Mouse (Mus musculus): ENCODE measurements at regions not wholly inside any gene's neighbourhood (a gene's known extent, or its start where the extent isn't known, plus 50 kb on each side); places are given as distances from the start of the nearest gene placed in this dataset.

DNA sequence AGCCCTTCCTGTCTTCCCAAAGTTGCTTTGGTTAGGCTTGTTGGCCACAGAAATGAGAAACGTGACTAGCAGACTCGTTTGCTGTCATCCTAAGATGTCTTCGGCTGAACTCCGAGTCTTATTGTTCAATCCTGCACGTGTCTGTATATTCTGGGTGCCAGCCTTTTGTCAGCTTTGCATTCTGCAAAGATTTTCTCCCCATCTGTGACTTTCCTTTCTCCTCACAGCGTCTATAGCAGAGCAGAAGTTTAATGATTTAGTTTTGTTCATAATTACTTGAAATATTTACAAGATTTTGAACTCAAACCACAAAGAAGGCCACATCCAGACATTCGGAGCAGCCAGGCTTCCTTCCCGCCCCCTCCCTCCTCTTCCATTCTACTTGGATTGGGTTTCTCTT is 152.5 kb downstream of the Kif26a start:
- H3K36me3 ChIP-seq (ENCODE audit: control insufficient read depth, insufficient read depth, low read length, poor library complexity, severe bottlenecking) = no peaks in the 10 kb centered on the region
- H3K4me1 ChIP-seq (ENCODE audit: control insufficient read depth in 2 of 2, insufficient read depth in 2 of 2, low read length in 2 of 2, poor library complexity in 1 of 2) = no peaks in the 10 kb centered on the region
- in situ Hi-C loops (cut with MboI; ENCODE audit: low sequenced_read_pairs in 2 of 2, unreplicated experiment in 2 of 2) = no loop called here
- H3K9ac ChIP-seq (ENCODE audit: insufficient read depth, low read depth, low read length, poor library complexity, severe bottlenecking) = no peak overlapping the region
- no peak for TF ChIP-seq MAFK (IDR thresholded peaks at IDR 0.05; ENCODE audit: insufficient read depth, low read depth, low read length)
- TF ChIP-seq ZC3H11A (IDR thresholded peaks at IDR 0.05; ENCODE audit: borderline replicate concordance, low read depth, low read length) = no peak
- no peak for TF ChIP-seq CHD2 (IDR thresholded peaks at IDR 0.05; ENCODE audit: low read depth, low read length)
- no peak for TF ChIP-seq ZNF384 (IDR thresholded peaks at IDR 0.05; ENCODE audit: low read depth, low read length)
- no peaks in the 10 kb centered on the region for H3K9me3 ChIP-seq (ENCODE audit: control insufficient read depth, insufficient read depth, low read depth, low read length)
- no peak overlapping the region for H3K27ac ChIP-seq (ENCODE audit: insufficient read depth, low read depth, low read length, poor library complexity, severe bottlenecking)
- H3K4me3 ChIP-seq (ENCODE audit: insufficient read depth in 1 of 2, low read depth in 1 of 2, low read length in 2 of 2, poor library complexity in 1 of 2, severe bottlenecking in 1 of 2) = no peak overlapping the region
- DNase-seq (ENCODE audit: low read depth, low spot score) = no peak

DNA sequence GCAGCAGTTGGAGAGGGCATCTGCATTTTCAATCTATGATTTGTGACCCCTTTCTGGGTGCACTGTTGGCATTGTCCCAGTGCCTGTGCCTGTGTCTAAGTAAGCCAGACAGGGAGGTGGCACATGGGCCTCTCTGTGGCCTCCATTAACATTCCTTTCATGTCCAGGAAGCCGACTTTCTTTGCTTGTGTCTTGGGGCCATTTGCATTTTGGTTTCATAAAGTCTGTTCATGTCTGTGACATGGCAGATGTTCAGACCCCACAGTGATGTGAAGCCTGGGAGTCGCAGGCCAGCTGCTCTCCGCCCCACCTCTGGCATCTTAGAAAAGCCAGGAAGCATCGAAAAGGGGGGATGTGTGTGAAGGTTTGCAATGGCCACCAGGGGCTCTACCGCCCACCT is 153.1 kb downstream of the Kif26a start:
- Histone ChIP-seq H3K36me3 (ENCODE audit: control insufficient read depth, insufficient read depth, low read length, poor library complexity, severe bottlenecking) (no peaks in the 10 kb centered on the region), H3K9me3 (ENCODE audit: control insufficient read depth, insufficient read depth, low read depth, low read length) (no peaks in the 10 kb centered on the region), H3K4me1 (ENCODE audit: control insufficient read depth in 2 of 2, insufficient read depth in 2 of 2, low read length in 2 of 2, poor library complexity in 1 of 2) (no peaks in the 10 kb centered on the region), H3K9ac (ENCODE audit: insufficient read depth, low read depth, low read length, poor library complexity, severe bottlenecking) (no peak overlapping the region), H3K4me3 (ENCODE audit: insufficient read depth in 1 of 2, low read depth in 1 of 2, low read length in 2 of 2, poor library complexity in 1 of 2, severe bottlenecking in 1 of 2) (no peak overlapping the region), H3K27ac (ENCODE audit: insufficient read depth, low read depth, low read length, poor library complexity, severe bottlenecking) (no peak overlapping the region)
- in situ Hi-C loops (cut with MboI; ENCODE audit: low sequenced_read_pairs in 2 of 2, unreplicated experiment in 2 of 2) = no loop called here
- no peak for TF ChIP-seq CHD2 (IDR thresholded peaks at IDR 0.05; ENCODE audit: low read depth, low read length)
- DNase-seq (ENCODE audit: low read depth, low spot score) = no peak

DNA sequence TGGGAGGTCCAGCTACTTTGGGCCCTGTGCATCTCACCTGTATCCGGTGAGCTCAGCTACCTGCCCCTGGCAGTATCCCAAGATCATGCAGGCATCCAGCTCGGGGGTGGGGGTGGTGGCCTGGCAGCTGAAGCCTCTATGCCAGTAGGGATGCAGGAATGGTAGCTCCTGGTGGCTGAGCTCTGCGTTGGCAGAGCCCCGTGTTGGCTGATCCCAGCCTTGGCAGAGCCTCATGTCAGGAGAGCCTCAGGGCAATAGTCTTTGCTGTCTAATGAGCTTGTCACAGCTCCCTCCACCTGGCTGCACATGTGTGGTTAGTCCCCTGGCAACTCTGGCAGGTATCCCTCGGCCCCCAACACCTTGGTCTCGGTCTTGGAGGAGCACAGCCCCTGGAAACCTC is 153.6 kb downstream of the Kif26a start:
- Histone ChIP-seq H3K9ac (ENCODE audit: insufficient read depth, low read depth, low read length, poor library complexity, severe bottlenecking) (no peak overlapping the region), H3K36me3 (ENCODE audit: control insufficient read depth, insufficient read depth, low read length, poor library complexity, severe bottlenecking) (no peaks in the 10 kb centered on the region), H3K27ac (ENCODE audit: insufficient read depth, low read depth, low read length, poor library complexity, severe bottlenecking) (no peak overlapping the region), H3K4me3 (ENCODE audit: insufficient read depth in 1 of 2, low read depth in 1 of 2, low read length in 2 of 2, poor library complexity in 1 of 2, severe bottlenecking in 1 of 2) (no peak overlapping the region), H3K4me1 (ENCODE audit: control insufficient read depth in 2 of 2, insufficient read depth in 2 of 2, low read length in 2 of 2, poor library complexity in 1 of 2) (no peaks in the 10 kb centered on the region), H3K9me3 (ENCODE audit: control insufficient read depth, insufficient read depth, low read depth, low read length) (no peaks in the 10 kb centered on the region)
- in situ Hi-C loops (cut with MboI; ENCODE audit: low sequenced_read_pairs in 2 of 2, unreplicated experiment in 2 of 2) = no loop called here
- DNase-seq (ENCODE audit: low read depth, low spot score) = no peak
- no peak for TF ChIP-seq MAFK (IDR thresholded peaks at IDR 0.05; ENCODE audit: insufficient read depth, low read depth, low read length)
- no peak for TF ChIP-seq CHD2 (IDR thresholded peaks at IDR 0.05; ENCODE audit: low read depth, low read length)
- TF ChIP-seq ZC3H11A (IDR thresholded peaks at IDR 0.05; ENCODE audit: borderline replicate concordance, low read depth, low read length) = no peak
- TF ChIP-seq ZNF384 (IDR thresholded peaks at IDR 0.05; ENCODE audit: low read depth, low read length) = no peak
- no peak for TF ChIP-seq HCFC1 (IDR thresholded peaks at IDR 0.05; ENCODE audit: borderline replicate concordance, insufficient read depth, low read length)

DNA sequence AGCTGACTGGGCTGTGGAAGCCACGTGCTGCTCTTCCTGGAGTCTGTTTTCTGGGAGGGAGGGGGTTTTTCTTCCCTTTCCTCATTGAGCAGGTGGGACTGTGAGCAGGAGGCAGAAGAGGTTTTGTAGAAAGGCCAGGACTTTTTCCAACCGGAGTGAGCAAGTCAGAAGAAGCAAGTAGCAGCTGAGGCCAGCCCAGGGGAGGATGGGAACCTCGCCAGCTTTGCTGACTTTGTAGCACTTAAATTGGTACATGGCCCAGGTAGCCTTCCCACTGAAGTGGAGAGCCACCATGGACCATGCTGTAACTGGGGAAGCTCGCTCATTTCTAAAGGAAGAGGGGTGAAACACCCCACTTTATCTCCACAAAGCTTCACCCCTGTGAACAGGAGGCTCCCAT is 154.1 kb downstream of the Kif26a start:
- Histone ChIP-seq H3K4me1 (ENCODE audit: control insufficient read depth in 2 of 2, insufficient read depth in 2 of 2, low read length in 2 of 2, poor library complexity in 1 of 2) (no peaks in the 10 kb centered on the region), H3K36me3 (ENCODE audit: control insufficient read depth, insufficient read depth, low read length, poor library complexity, severe bottlenecking) (no peaks in the 10 kb centered on the region), H3K27ac (ENCODE audit: insufficient read depth, low read depth, low read length, poor library complexity, severe bottlenecking) (no peak overlapping the region), H3K9ac (ENCODE audit: insufficient read depth, low read depth, low read length, poor library complexity, severe bottlenecking) (no peak overlapping the region), H3K9me3 (ENCODE audit: control insufficient read depth, insufficient read depth, low read depth, low read length) (no peaks in the 10 kb centered on the region), H3K4me3 (ENCODE audit: insufficient read depth in 1 of 2, low read depth in 1 of 2, low read length in 2 of 2, poor library complexity in 1 of 2, severe bottlenecking in 1 of 2) (no peak overlapping the region)
- in situ Hi-C loops (cut with MboI; ENCODE audit: low sequenced_read_pairs in 2 of 2, unreplicated experiment in 2 of 2) = no loop called here
- TF ChIP-seq ZNF384 (IDR thresholded peaks at IDR 0.05; ENCODE audit: low read depth, low read length) (no peak), ZC3H11A (IDR thresholded peaks at IDR 0.05; ENCODE audit: borderline replicate concordance, low read depth, low read length) (no peak)
- no peak for DNase-seq (ENCODE audit: low read depth, low spot score)

DNA sequence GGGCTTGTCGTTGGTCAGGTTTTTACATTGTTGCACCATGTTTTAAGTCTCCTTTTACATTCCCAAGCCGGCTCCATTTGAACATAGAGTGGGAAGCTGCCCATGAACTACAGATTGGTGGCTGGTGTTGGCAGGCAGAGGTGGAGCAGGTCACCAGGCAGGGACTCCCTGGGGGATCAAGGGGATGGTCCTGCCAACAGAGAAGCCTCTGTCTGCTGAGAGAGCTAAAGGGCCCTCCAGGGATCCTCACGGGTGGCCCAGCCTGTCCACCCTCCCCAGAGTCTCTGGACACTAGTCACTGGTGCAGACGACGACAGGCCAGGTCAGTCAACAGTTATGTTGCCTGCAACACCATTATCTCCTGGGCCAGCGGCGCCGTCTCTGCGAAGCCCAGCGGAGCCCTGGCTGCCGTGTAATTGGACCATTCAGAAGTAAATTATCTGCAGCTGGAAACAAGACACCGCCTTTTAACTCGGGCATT is 155.4 kb downstream of the Kif26a start:
- TF ChIP-seq MAFK (IDR thresholded peaks at IDR 0.05; ENCODE audit: insufficient read depth, low read depth, low read length) (no peak), ZC3H11A (IDR thresholded peaks at IDR 0.05; ENCODE audit: borderline replicate concordance, low read depth, low read length) (no peak), HCFC1 (IDR thresholded peaks at IDR 0.05; ENCODE audit: borderline replicate concordance, insufficient read depth, low read length) (no peak), CHD2 (IDR thresholded peaks at IDR 0.05; ENCODE audit: low read depth, low read length) (no peak), ZNF384 (IDR thresholded peaks at IDR 0.05; ENCODE audit: low read depth, low read length) (no peak)
- H3K36me3 ChIP-seq (ENCODE audit: control insufficient read depth, insufficient read depth, low read length, poor library complexity, severe bottlenecking) = no peaks in the 10 kb centered on the region
- no peaks in the 10 kb centered on the region for H3K9me3 ChIP-seq (ENCODE audit: control insufficient read depth, insufficient read depth, low read depth, low read length)
- DNase-seq (ENCODE audit: low read depth, low spot score) = no peak
- H3K4me3 ChIP-seq (ENCODE audit: insufficient read depth in 1 of 2, low read depth in 1 of 2, low read length in 2 of 2, poor library complexity in 1 of 2, severe bottlenecking in 1 of 2) = no peak overlapping the region
- no peak overlapping the region for H3K27ac ChIP-seq (ENCODE audit: insufficient read depth, low read depth, low read length, poor library complexity, severe bottlenecking)
- in situ Hi-C loops (cut with MboI; ENCODE audit: low sequenced_read_pairs in 2 of 2, unreplicated experiment in 2 of 2) = no loop called here
- no peak overlapping the region for H3K9ac ChIP-seq (ENCODE audit: insufficient read depth, low read depth, low read length, poor library complexity, severe bottlenecking)
- H3K4me1 ChIP-seq (ENCODE audit: control insufficient read depth in 2 of 2, insufficient read depth in 2 of 2, low read length in 2 of 2, poor library complexity in 1 of 2) = no peaks in the 10 kb centered on the region

All from ES-E14 (cell line).